Mouse (Mus musculus) forebrain, embryonic 16.5 days (tissue): ENCODE measurements around the gene Csk. TPM values are rescaled to one million over a fixed set of nuclear protein-coding genes. Genes with fewer than 3 reads are reported as not detected.

Experiments
- ATAC-seq: fragments of 200-750 bp; cut with Nextera tagmentation; 2 replicates; pipeline ENCODE4 v1.8.0; 2017; ENCODE audit warnings: mild to moderate bottlenecking, moderate library complexity
- H3K27ac ChIP-seq: fragments of 300-500 bp; sonication (generic); 2 replicates; pipeline ENCODE4 v1.5.1; 2014; ENCODE audit warnings: low read length, control low read depth
- H3K27me3 ChIP-seq: fragments of 300-500 bp; sonication (generic); replicated peaks from 2 replicates; pipeline ENCODE4 v1.6.1; 2014; ENCODE audit warnings: low read length; ENCODE audit not compliant: control insufficient read depth, insufficient read depth
- H3K36me3 ChIP-seq: fragments of 300-500 bp; sonication (generic); 2 replicates; pipeline ENCODE4 v1.6.1; 2014; ENCODE audit not compliant: control insufficient read depth, insufficient read depth
- H3K4me1 ChIP-seq: fragments of 300-500 bp; sonication (generic); replicated peaks from 2 replicates; pipeline ENCODE4 v1.6.1; 2014; ENCODE audit warnings: low read length; ENCODE audit not compliant: control insufficient read depth, insufficient read depth
- H3K4me2 ChIP-seq: fragments of 300-500 bp; sonication (generic); 2 replicates; pipeline ENCODE4 v1.6.1; 2014; ENCODE audit warnings: mild to moderate bottlenecking, low read length, control low read depth
- H3K4me3 ChIP-seq: fragments of 300-500 bp; sonication (generic); replicated peaks from 2 replicates; pipeline ENCODE4 v1.5.1; 2014; ENCODE audit warnings: mild to moderate bottlenecking, low read length, control low read depth
- H3K9ac ChIP-seq: fragments of 300-500 bp; sonication (generic); replicated peaks from 2 replicates; pipeline ENCODE4 v1.6.1; 2014; ENCODE audit warnings: low read depth, low read length, control low read depth
- H3K9me3 ChIP-seq: fragments of 300-500 bp; sonication (generic); 2 replicates; pipeline ENCODE4 v1.6.1; 2016; ENCODE audit warnings: low read length; ENCODE audit not compliant: control insufficient read depth
- WGBS: fragments of 180-500 bp; shearing (Covaris S2); extraction: QIAGEN DNeasy Blood & Tissue Kit; methylation state at CpG from one replicate; pipeline ENCODE4 v1.1.7; 2014; 5-methylcytosine and 5-hydroxymethylcytosine counted together
- polyA plus RNA-seq: library from polyadenylated mRNA; unstranded; fragments of >200 nt; fragmentation: Nextera tagmentation; extraction: Ambion mirVana; gene quantifications from 2 replicates; pipeline ENCODE4 v1.2.1, GENCODE M21; 2015

The Csk gene
- polyA plus RNA-seq, 1 experiment from 2014 or later: 39.6 TPM

DNA sequence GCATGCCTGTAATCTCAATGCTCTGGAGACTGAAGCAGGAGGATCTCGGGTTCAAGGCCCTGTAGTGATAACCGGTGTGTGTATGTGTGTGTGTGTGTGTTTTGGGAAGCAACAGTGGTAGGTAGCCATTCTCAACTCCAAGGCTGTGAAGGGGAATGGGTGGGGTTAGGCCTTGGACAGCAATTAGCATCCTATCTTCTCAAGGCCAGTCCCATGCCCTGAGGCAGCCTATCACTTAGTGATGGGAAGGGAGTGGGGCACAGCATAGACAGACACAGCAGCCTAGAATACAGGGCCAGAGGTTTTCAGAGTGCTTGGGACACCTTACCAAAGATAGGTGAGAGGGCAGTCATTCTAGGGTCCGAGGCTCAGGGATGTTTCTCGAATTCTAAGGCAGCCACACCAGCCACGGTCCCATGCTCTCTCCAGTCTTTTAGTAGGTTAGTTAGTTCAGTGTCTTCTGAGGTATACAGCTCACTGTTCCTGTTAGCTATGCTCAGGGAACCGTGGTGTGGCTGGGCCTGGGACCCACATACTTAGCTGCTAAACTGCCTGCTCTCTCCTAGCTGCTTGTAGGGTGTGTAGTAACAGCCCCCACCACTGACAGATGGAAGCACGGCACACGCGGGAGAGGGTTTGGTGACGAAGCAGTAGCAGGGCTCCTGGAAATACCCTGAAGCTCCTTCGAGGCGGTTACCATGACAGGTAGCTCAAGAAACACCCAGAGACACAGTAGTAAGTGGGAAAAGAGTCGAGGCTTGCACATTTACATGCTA, 11.5 kb downstream of the Csk start:
- ATAC-seq: no peak
- H3K9ac ChIP-seq: no peak overlapping the region
- H3K9me3 ChIP-seq: no peaks in the 10 kb centered on the region
- H3K4me2 ChIP-seq: no peak overlapping the region
- peaks cover 69% of the 10 kb centered on the region for H3K4me1 ChIP-seq
- H3K4me3 ChIP-seq: no peak overlapping the region
- H3K27ac ChIP-seq: no peak overlapping the region
- WGBS: 78% methylated on average over 13 of the region's 13 CpGs
- H3K36me3 ChIP-seq: no peaks in the 10 kb centered on the region
- H3K27me3 ChIP-seq: no peaks in the 10 kb centered on the region

DNA sequence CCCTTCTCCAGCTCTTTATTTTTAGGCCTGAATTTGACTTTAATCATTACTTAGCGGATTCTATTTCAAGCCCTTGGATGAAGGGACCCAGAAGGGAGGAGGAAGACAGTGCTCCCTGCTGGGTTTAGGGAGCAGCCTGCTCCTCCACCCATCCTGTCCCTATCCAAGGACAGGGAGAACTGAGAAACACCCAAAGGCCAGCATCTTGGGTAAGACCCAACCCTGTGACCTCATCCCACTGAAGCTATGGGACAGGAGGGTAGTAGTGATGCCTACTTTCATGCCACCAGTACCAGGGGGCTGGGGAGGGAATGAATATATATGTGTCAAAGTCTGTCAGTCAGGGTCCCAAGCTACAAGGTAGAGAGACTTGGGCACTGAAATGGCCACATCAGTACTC, 12.4 kb downstream of the Csk start:
- no peak overlapping the region for H3K4me3 ChIP-seq
- 63% methylated on average over 1 of the region's 1 CpGs for WGBS
- no peak for ATAC-seq
- no peak overlapping the region for H3K9ac ChIP-seq
- no peak overlapping the region for H3K4me2 ChIP-seq
- H3K4me1 ChIP-seq: peaks cover 69% of the 10 kb centered on the region
- H3K27ac ChIP-seq: no peak overlapping the region; the same call in 1 of the 2 replicates
- no peaks in the 10 kb centered on the region for H3K9me3 ChIP-seq
- H3K27me3 ChIP-seq: no peaks in the 10 kb centered on the region
- no peaks in the 10 kb centered on the region for H3K36me3 ChIP-seq

DNA sequence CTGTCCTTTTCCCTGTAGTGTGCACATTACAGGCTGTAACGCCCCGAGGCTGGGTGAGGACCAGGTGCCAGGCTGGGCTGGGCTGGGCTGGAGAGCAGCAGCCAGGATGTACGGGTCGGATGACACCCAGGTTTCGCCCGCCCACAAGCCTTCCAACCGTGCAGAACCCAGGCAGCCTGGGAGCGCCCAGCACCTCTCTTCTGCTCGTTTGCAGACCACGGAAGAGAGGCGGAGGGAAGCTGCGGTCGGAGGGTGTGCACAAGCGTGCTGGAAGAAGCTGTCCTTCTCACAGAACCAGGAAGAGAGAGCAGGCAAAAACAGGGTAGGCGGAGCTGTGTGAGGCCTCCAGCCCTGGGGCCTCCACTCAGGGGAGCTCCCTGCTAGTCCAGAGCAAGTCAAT, 13.0 kb downstream of the Csk start:
- H3K4me1 ChIP-seq: peaks cover 66% of the 10 kb centered on the region
- no peak overlapping the region for H3K4me3 ChIP-seq
- H3K9me3 ChIP-seq: no peaks in the 10 kb centered on the region
- WGBS: 36% methylated on average over 15 of the region's 15 CpGs
- H3K27ac ChIP-seq: no peak overlapping the region; the same call in 1 of the 2 replicates
- H3K36me3 ChIP-seq: no peaks in the 10 kb centered on the region
- 0 out of 2 replicates have a peak overlapping the region, but pooled peaks have one; percentile 2 for H3K4me2 ChIP-seq
- no peak for ATAC-seq
- no peaks in the 10 kb centered on the region for H3K27me3 ChIP-seq
- H3K9ac ChIP-seq: peak overlapping the region; percentile 24; the same call in 1 of the 2 replicates

DNA sequence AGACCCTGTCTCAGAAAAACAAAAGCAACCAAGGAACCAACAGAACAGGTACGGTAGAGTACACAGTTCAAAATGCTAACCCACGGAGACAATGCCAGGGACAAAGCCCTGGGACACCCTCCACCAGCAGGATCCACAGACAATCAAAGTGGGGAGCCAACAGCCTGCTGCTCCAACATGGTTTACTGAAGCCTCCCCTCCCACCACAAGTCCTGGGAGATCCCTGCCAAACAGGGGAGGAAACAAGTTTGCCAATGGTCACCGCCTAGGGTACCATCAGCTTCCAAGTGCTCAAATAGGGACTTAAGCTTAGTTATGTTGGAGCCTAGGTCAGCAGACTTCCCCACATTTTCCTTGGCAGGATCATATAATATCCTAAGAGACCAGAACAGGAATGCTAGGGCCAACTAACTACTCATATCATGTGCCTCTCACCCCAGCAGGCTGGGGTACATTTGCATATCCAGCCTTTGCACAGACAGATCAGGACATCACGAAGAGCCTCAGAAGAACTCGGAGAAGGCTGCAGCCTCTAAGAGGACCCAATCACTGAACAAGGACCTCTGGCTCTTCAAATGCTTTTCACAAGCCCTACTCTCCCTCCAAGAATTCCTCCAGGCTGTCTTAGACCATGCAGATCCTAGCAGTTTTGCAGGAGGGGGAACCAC, 13.6 kb downstream of the Csk start:
- Histone ChIP-seq H3K27me3 (no peaks in the 10 kb centered on the region), H3K27ac (no peak overlapping the region; the same call in 1 of the 2 replicates), H3K4me3 (no peak overlapping the region), H3K9me3 (no peaks in the 10 kb centered on the region), H3K4me1 (peaks cover 66% of the 10 kb centered on the region), H3K9ac (peak overlapping the region; percentile 24; the same call in 1 of the 2 replicates), H3K36me3 (no peaks in the 10 kb centered on the region), H3K4me2 (0 out of 2 replicates have a peak overlapping the region, but pooled peaks have one; percentile 2)
- no peak for ATAC-seq
- 67% methylated on average over 5 of the region's 5 CpGs for WGBS

DNA sequence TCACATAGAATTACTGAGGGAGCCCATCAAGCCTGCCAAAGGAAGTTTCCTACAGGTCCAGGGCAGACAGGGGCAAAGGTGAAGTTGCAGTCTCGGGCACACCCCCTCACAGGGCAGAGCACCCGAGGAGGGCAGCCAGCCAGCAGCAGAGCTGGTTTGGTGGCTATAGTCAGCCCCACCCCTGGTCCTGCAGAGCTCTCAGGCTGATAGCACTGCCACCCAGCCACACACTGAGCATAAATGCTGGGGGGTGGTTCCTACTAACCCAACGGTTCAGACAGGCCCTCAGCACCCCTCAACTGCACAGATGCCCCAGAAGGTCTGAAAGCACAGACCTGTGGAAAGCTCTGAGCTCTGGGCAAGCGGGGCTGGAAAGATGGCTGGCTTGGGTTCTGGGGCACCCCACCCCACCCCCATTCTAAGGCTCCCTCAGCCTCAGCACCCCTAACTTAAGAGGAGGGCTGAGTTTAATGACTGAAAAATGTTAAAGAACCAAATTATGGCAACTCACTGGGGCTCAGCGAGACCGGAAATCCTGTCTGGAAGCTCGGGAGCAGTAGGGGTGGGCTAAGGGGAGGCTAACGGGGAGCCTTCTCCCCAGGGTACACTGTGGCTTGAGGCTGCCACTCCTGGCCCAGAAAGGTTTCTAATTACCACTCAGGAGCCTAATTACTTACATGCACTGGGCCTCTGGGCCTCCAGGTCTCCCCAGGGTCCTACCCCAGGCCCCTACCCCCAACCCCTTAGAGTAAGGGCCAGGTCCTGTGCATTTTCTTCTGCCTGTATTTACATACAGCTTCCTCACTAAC, 14.6 kb downstream of the Csk start:
- 44% methylated on average over 8 of the region's 8 CpGs for WGBS
- H3K4me2 ChIP-seq: no peak overlapping the region
- no peak overlapping the region for H3K9ac ChIP-seq
- H3K9me3 ChIP-seq: no peaks in the 10 kb centered on the region
- no peak for ATAC-seq
- no peaks in the 10 kb centered on the region for H3K36me3 ChIP-seq
- H3K4me1 ChIP-seq: peaks cover 67% of the 10 kb centered on the region
- H3K27ac ChIP-seq: no peak overlapping the region; the same call in 1 of the 2 replicates
- no peaks in the 10 kb centered on the region for H3K27me3 ChIP-seq
- H3K4me3 ChIP-seq: no peak overlapping the region

DNA sequence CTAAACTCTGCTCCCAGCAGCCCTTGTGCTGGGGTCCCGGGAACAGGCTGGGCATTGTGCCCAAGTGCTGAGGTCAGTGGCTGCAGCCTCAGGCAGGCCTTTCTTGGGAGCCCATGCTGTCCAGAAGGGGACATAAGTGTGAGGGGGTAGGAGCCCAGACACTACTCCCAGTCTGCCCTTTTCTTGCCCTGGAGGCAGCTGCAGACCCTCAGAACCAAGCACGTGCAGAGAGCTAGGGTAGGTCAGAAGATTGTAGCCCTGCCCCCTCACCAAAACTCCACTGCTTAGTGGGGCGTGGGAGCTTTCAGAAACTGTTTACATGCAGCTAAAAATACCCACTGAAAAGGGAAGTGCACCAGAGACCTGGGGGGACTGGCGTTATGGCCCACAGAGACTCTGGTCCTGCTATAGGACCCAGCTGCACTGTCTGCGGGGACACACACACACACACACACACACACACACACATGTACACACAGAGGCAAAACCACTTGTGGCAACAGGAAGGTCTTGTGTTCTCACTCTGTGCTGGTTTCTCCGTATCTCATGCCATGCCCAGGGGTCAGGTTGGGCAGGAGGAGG, 15.6 kb downstream of the Csk start:
- ATAC-seq: no peak

DNA sequence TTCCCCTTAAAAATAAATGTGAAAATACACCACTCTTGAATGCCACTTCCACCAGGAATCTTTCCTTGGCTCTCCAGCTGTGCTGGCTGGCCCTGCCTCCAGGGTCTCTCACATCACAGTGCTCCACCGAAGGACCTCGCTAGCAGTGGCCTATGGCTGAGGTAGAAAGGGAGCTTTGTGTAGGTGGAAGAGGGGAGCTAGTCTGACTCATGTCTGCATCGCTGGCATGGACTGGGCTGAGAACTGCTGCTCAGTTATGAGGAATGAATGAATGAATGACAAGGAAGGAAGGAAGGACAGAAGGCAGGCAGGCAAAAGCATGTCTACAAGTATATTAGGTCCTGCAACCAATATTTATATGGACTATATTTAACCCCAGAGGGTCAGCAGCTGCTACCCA, 16.2 kb downstream of the Csk start:
- H3K27me3 ChIP-seq: no peaks in the 10 kb centered on the region
- H3K4me1 ChIP-seq: peaks cover 56% of the 10 kb centered on the region
- H3K4me3 ChIP-seq: no peak overlapping the region
- H3K4me2 ChIP-seq: no peak overlapping the region
- 71% methylated on average over 3 of the region's 3 CpGs for WGBS
- H3K9ac ChIP-seq: no peak overlapping the region
- no peaks in the 10 kb centered on the region for H3K36me3 ChIP-seq
- H3K27ac ChIP-seq: no peak overlapping the region
- H3K9me3 ChIP-seq: no peaks in the 10 kb centered on the region
- ATAC-seq: no peak

More for the DNA sequence above, 15.6 kb downstream of the Csk start:
- Histone ChIP-seq H3K27ac (0 out of 2 replicates have a peak overlapping the region, but pooled peaks have one; percentile 13), H3K27me3 (no peaks in the 10 kb centered on the region), H3K36me3 (no peaks in the 10 kb centered on the region), H3K9me3 (no peaks in the 10 kb centered on the region), H3K9ac (no peak overlapping the region), H3K4me2 (no peak overlapping the region), H3K4me1 (peaks cover 62% of the 10 kb centered on the region), H3K4me3 (no peak overlapping the region)
- 48% methylated on average over 6 of the region's 6 CpGs for WGBS

GRCm38 (mm10) chr9:57633481-57634024, 19.9 kb downstream of the Csk start:
- H3K9ac ChIP-seq: no peak overlapping the region
- no peak overlapping the region for H3K27ac ChIP-seq
- peaks cover 24% of the 10 kb centered on the region for H3K4me1 ChIP-seq
- no peaks in the 10 kb centered on the region for H3K9me3 ChIP-seq
- 34% methylated on average over 4 of the region's 4 CpGs for WGBS
- H3K4me3 ChIP-seq: no peak overlapping the region
- H3K4me2 ChIP-seq: no peak overlapping the region
- H3K27me3 ChIP-seq: no peaks in the 10 kb centered on the region
- peak; percentile 20; the same call in 1 of the 2 replicates for ATAC-seq
- H3K36me3 ChIP-seq: peaks cover 8% of the 10 kb centered on the region; the same call in 1 of the 2 replicates
